Mouse (Mus musculus) heart, adult 18-20 months (tissue): ENCODE measurements at regions not wholly inside any gene's neighbourhood (a gene's known extent, or its start where the extent isn't known, plus 50 kb on each side); places are given as distances from the start of the nearest gene placed in this dataset.
A peak's percentile ranks its signal among the peaks of the same experiment; 100 is the strongest.

Experiments
- DNase-seq, 2 experiments: peaks; one replicate each; pipeline ENCODE4 v3.0.0; 2021 to 2022; ENCODE audit warnings: mixed read lengths in 1 of 2

GRCm38 (mm10) chr17:79798361-79798760, 83.5 kb upstream of the Cyp1b1 start:
- no peak for DNase-seq

DNA sequence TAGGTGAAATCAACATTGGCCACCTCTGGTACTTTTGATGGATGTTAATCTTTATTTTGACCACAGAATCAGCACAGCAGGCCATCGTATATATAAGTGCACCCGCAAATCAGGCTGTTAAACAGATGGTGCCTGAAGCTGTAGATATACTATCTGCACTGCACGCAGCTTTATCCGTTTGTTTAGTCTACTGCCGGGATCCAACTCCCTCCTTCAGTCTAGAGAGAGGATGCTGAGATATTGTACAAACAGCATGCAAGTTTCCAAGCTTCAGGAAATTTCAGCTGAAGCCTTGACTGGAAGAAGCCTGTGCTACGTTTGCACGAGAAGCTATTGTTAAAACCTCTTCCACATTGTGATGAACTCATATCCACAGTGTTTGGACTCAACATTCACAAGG, 75.3 kb upstream of the Cyp1b1 start:
- no peak for DNase-seq

DNA sequence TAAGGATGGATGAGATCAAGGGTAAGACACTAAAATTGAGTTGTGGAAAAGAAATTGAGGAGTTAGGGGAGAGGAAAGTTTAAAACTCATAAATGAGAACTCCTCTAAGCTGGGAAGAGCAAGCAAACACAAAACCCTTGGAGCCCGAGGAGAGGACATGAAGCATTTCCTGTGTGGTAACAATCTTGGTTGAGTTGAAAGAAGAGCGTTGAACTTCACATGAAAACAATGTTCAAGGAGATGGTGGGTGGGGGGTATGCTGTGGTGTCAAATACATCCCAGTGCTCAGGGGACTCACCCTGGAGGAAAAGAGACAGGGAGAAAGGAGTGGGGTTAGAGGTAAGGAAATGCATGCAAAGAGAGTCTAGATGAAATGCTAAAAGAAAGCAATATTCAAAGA, 72.3 kb upstream of the Cyp1b1 start:
- no peak for DNase-seq

DNA sequence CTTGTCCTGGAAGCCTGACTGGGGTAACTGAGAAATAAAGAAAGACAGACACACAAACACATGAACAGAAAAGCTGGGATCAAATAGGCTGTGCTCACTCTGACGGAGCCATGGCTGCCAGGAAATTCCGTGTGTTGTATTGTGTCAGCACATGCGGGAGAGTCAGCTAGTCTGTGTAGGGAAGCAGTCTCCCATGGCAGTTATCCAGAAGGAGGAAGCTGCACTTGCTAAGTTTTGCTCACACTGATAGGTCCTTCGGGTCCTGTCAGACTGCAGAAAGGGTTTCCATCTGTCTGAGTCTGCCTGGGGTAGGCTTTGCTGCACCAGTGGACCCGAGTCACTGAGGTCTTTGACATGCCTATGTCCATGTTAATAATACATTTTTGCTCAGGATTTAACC, 71.8 kb upstream of the Cyp1b1 start:
- peak; percentile 67 to 76 for DNase-seq

GRCm38 (mm10) chr17:79786270-79786669, 71.4 kb upstream of the Cyp1b1 start:
- no peak for DNase-seq

GRCm38 (mm10) chr17:79784256-79784870, 69.5 kb upstream of the Cyp1b1 start:
- DNase-seq: no peak

DNA sequence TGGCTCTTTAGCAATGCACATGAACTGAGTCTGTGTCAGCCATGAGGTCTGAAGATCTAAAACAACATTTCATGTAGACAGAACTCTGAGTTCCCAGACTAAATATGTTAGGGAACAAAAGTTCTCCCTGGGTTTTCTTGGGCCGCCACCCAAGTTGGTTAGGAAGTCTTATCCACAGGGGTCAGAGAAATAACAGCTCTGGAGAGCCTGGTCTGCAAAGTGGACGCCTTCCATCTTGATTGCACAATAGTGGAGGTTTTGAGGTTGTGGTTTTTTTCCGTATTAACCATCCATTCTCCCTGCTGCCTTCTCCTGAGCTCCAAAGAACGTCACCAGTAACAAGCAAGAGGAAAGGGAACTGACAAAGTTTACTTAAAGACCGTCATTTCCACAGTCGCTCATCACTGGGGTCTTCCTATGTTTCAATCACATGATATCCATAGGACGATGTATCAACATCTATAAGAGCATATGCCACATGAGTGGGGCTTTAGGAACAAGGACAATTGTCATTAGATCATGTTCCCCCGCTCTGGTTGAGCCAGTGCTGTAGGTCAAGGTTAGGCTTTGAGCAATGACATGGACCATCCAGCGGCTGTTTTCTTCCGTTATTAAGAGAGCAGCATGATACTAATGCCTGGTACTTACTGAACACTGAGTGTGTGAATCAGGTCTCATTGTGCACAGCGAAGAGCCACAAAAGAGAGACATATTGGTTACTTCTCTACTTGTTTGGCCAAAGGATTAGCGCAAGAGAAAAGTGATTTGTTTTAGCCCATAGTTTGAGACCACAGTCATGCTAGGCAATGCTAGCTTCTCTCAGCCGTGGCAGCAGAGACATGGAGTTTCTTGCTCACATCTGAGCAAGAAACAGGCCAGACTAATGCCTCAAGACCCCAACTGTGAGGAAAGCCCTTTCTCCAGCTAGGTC, 67.1 kb upstream of the Cyp1b1 start:
- peak; percentile 87 to 92 for DNase-seq

DNA sequence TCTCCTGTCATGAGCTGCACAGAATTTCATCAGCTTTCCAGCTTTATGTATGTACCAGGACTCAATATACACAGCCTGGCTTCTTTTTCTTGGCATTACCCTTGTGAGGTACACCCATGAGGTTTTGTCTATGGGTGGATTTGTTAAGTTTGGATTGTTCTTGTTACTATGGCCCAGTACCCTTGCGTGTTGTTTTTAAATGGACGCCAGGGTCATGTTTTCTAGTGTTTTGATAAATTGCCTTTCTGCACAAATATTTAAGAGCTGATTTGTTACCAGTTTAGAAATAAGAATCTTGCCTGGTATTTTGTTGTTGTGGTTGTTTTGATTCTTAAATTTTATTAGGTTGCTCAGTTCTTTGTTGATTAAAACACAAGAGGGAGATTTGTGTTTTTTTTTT, 66.4 kb upstream of the Cyp1b1 start:
- DNase-seq: no peak

DNA sequence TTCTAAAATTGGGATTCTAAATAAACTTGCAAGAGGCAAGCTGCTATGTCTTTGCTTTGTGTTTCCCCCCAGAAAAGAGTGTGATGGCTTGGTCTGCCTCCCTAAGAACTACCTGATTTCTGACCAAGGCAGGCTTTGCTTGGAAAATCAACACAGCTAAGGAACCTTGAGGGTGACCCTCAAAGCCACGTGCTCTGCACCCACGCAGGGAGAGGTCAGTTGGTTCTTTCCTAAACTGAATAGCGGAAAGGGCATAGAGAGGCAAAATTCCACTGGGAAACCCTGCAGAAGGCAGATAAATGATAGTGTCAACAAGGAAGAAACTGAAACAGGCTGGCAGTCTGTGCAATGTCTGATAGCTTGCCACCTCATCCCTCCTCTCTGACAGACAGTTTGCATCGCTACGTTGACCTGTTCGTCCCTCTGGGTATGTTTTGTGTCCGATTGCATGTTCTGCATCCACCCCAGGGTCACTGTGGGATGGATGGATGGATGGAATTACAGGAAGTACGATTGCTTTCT, 63.1 kb upstream of the Cyp1b1 start:
- no peak for DNase-seq

DNA sequence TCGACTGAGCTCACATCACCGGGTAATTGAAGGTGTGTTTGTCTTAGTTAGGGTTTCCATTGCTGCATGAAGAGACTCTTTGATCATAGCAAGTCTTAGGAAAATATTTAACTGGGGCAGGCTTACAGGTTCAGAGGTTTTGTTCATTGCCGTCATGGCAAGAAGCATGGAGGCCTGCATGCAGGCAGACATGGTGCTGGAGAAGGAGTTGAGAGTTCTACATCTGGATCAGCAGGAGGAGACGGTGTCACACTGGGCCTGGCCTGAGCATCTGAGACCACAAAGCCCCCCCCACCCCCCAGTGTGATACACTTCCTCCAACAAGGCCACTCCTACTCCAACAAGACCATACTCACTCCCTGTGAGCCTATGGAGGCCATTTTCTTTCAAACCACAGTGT, 61.3 kb upstream of the Cyp1b1 start:
- no peak for DNase-seq

DNA sequence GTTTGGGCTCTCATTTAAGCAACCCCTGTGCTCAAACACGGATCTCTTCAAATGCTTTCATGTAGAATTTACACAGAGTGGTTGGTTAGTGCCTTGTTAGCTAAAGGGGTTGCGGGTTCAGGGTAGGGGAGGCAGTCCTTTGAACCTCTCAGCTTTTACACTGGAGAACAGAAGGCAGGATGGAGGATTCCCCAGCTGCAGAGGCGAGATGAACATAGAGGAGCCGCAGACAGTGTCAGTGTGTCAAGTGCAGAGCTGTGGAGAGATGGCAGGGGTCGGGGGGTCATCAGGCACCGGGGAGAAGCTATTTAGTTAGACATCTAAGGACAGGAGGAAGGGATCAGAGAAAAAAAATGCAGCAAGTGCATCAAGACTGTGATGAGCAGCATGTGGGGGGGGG, 60.4 kb upstream of the Cyp1b1 start:
- DNase-seq: no peak

- DNase-seq: no peak
Measured at GRCm38 (mm10) chr17:79774291-79774690, 59.4 kb upstream of the Cyp1b1 start.

GRCm38 (mm10) chr17:79772219-79772618, 57.4 kb upstream of the Cyp1b1 start:
- DNase-seq: no peak

DNA sequence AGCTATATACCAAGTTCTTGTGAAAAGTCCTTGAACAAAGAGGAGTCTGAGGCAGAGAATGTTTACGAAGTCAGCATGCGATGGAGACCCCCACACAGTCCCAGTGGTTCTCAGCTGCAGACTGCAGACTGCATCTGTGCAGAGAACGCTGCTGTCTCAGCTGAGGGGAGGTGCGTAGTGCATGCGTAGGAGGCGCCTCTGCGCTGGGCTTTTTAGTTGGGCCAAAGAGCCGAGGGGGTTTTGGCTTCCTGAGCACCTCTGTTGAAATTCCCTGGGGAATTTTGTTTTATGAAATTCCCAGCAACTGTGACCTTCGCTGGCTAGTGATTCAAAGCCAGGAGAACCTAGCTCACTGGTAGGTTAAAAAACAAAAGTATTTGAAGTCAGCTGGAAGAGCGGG, 56.9 kb upstream of the Cyp1b1 start:
- no peak for DNase-seq

DNA sequence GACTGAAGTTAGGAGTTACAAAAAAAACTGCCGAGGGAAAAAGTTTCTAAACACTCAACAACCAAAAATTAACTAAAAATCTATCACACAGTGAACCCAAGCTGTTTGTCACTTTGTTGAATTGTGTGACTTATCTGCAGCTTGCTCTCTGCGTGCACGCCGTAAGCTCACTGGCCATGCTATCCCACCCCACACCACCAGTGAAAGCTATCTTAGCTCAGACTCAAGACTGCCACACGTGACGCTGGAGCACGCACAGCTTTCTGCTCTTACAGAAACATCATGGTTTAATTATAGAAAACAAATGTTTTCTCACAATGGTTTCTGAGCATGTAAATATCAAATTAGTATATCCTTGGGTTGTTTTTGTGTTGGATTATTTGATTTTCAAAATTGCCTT, 56.0 kb upstream of the Cyp1b1 start:
- no peak for DNase-seq

- DNase-seq: no peak
Measured at GRCm38 (mm10) chr17:79769824-79770223, 55.0 kb upstream of the Cyp1b1 start.

- DNase-seq: no peak
Measured at GRCm38 (mm10) chr17:79768080-79768479, 53.2 kb upstream of the Cyp1b1 start.

DNA sequence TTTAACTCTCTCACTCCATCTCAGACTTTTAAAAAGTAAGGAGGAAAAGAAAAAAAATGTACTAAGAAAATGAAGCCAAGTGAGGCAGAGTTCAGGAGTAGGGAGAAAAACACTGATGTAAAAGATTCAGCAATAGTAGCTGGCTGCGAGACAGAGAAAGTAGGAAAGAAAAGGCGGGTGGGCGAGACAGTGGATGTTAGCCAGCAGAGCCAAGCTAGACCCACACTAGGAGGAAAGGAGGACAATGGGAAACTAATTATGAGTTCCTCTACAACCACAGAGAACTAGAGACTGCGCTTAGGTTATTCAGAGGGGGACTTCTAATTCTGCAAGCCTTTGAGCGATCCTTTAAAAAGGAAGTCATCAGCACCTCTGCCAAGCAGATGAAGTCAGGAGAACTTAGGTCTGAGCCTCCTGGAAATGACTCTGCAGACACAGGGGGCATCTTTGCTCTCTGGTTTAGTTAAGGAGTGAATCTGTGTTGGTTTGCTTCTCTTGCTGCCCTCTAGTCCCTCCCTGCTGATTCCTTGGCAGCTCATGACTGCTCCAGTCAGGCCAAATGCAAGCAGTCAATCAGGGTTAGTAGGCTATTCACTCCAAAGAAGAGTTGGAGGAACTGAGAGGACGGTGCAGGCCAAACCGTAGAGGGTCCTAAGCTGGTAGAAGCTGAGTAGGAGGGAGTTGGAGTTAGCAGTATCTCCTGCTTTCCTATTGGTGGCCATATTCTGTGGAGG, 50.4 kb upstream of the Cyp1b1 start:
- no peak for DNase-seq
